Mouse (Mus musculus) midbrain, embryonic 16.5 days (tissue): ENCODE results near the gene Sh3kbp1. TPM values are rescaled to one million over a fixed set of nuclear protein-coding genes. Genes with fewer than 3 reads are reported as not detected.

Experiments
- ATAC-seq: fragments of 200-750 bp; cut with Nextera tagmentation; 2 replicates; pipeline ENCODE4 v1.8.0; 2017; ENCODE audit warnings: moderate TSS enrichment
- H3K27ac ChIP-seq: fragments of 300-500 bp; sonication (generic); 2 replicates; pipeline ENCODE4 v1.5.1; 2014; ENCODE audit warnings: mild to moderate bottlenecking, low read length, mixed read lengths
- H3K27me3 ChIP-seq: fragments of 300-500 bp; sonication (generic); 2 replicates; pipeline ENCODE4 v1.6.1; 2014; ENCODE audit warnings: low read depth, low read length, mixed read lengths; ENCODE audit not compliant: control insufficient read depth, insufficient read depth
- H3K36me3 ChIP-seq: fragments of 300-500 bp; sonication (generic); 2 replicates; pipeline ENCODE4 v1.6.1; 2014; ENCODE audit warnings: mild to moderate bottlenecking, low read length, moderate library complexity, mixed read lengths; ENCODE audit not compliant: control insufficient read depth, insufficient read depth
- H3K4me1 ChIP-seq: fragments of 300-500 bp; sonication (generic); 2 replicates; pipeline ENCODE4 v1.6.1; 2014; ENCODE audit warnings: mild to moderate bottlenecking, low read length, mixed read lengths; ENCODE audit not compliant: control insufficient read depth, insufficient read depth
- H3K4me2 ChIP-seq: fragments of 300-500 bp; sonication (generic); 2 replicates; pipeline ENCODE4 v1.6.1; 2014; ENCODE audit warnings: mild to moderate bottlenecking, low read length, mixed read lengths
- H3K4me3 ChIP-seq: fragments of 300-500 bp; sonication (generic); 2 replicates; pipeline ENCODE4 v1.5.1; 2014; ENCODE audit warnings: low read depth, mild to moderate bottlenecking, low read length, moderate library complexity, mixed read lengths
- H3K9ac ChIP-seq: fragments of 300-500 bp; sonication (generic); 2 replicates; pipeline ENCODE4 v1.6.1; 2014; ENCODE audit warnings: low read depth, low read length, mixed read lengths
- H3K9me3 ChIP-seq: fragments of 300-500 bp; sonication (generic); replicated peaks from 2 replicates; pipeline ENCODE4 v1.6.1; 2014; ENCODE audit warnings: mild to moderate bottlenecking, low read length, mixed read lengths; ENCODE audit not compliant: control insufficient read depth, poor library complexity, severe bottlenecking
- WGBS: fragments of 180-500 bp; shearing (Covaris S2); extraction: QIAGEN DNeasy Blood & Tissue Kit; methylation state at CpG from one replicate; pipeline ENCODE4 v1.1.7; 2014; 5-methylcytosine and 5-hydroxymethylcytosine counted together
- polyA plus RNA-seq: library from polyadenylated mRNA; unstranded; fragments of >200 nt; fragmentation: Nextera tagmentation; extraction: Ambion mirVana; gene quantifications from 2 replicates; pipeline ENCODE4 v1.2.1, GENCODE M21; 2015

Sh3kbp1 gene
- polyA plus RNA-seq, 1 experiment from 2014 or later, result 46.3 TPM

- Histone ChIP-seq H3K4me2 (peak overlapping the region; percentile 59), H3K9ac (peak overlapping the region; percentile 78), H3K4me1 (no peaks in the 10 kb centered on the region; the same call in 1 of the 2 replicates), H3K27ac (peak overlapping the region; percentile 33; the same call in 1 of the 2 replicates), H3K27me3 (no peaks in the 10 kb centered on the region; the same call in 1 of the 2 replicates), H3K36me3 (no peaks in the 10 kb centered on the region), H3K9me3 (no peaks in the 10 kb centered on the region), H3K4me3 (peak overlapping the region; percentile 54)
- WGBS, result 44% methylated on average over 4 of the region's 4 CpGs
- no peak for ATAC-seq
These were observed 1.6 kb downstream of the Sh3kbp1 start for GRCm38 (mm10) chrX:159628629-159629028.

DNA sequence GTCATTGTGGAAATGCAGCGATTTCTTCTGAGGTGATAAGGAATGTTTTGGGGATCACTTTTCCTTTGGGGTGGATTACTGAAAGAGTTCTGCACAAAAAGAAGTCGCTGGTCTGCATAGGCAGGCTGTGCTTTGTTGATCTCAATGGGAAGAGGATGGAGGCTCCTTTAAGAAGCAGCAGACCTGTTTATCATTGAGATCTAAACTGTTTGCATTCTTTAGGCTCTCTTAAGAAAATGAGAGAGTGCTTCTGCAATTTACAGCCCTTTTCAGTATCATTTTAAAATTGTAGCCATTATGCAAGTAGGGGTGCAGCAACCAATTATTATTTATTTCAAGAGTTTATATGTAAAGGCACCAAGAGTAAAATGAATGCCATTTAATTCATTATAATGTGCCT lies 2.1 kb downstream of the Sh3kbp1 start:
- no peak overlapping the region for H3K9ac ChIP-seq
- ATAC-seq, result no peak
- no peaks in the 10 kb centered on the region; the same call in 1 of the 2 replicates for H3K27me3 ChIP-seq
- H3K4me1 ChIP-seq, result no peaks in the 10 kb centered on the region; the same call in 1 of the 2 replicates
- no peaks in the 10 kb centered on the region for H3K9me3 ChIP-seq
- no peaks in the 10 kb centered on the region for H3K36me3 ChIP-seq
- peak overlapping the region; percentile 59 for H3K4me2 ChIP-seq
- WGBS, result 29% methylated on average over 2 of the region's 2 CpGs
- H3K4me3 ChIP-seq, result peak overlapping the region; percentile 54
- no peak overlapping the region for H3K27ac ChIP-seq

- H3K4me2 ChIP-seq, result no peak overlapping the region
- ATAC-seq, result no peak
- WGBS, result 90% methylated on average over 3 of the region's 4 CpGs
- no peaks in the 10 kb centered on the region for H3K36me3 ChIP-seq
- H3K9ac ChIP-seq, result no peak overlapping the region
- no peaks in the 10 kb centered on the region for H3K9me3 ChIP-seq
- H3K4me3 ChIP-seq, result no peak overlapping the region
- H3K27me3 ChIP-seq, result no peaks in the 10 kb centered on the region
- H3K4me1 ChIP-seq, result no peaks in the 10 kb centered on the region
- no peak overlapping the region for H3K27ac ChIP-seq
These were observed 11.6 kb downstream of the Sh3kbp1 start for GRCm38 (mm10) chrX:159638500-159639227.

DNA sequence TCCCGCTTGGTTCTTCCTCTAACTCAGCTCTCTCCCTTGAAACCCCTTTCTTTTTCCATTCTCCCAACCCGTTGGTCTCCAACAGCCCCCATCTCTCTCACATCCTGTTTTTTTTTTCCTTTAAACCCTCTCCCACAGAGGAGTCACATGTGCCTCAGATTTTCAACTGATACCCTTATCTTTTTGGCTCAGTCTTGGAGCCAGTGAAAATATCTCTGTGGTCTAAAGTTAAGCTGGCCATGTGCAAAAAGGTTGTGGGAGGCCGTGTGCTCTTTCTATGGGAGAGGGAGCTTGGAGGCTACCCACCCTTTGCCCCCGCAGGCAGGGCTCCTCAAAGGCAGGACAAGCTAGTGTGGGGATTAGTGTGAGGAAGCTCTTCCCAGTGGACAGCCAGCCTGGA lies 12.9 kb downstream of the Sh3kbp1 start:
- Histone ChIP-seq H3K9ac (no peak overlapping the region), H3K4me3 (no peak overlapping the region), H3K4me2 (no peak overlapping the region), H3K36me3 (no peaks in the 10 kb centered on the region), H3K27ac (no peak overlapping the region), H3K27me3 (no peaks in the 10 kb centered on the region), H3K9me3 (no peaks in the 10 kb centered on the region), H3K4me1 (no peaks in the 10 kb centered on the region)
- ATAC-seq, result no peak
- 82% methylated on average over 4 of the region's 4 CpGs for WGBS

DNA sequence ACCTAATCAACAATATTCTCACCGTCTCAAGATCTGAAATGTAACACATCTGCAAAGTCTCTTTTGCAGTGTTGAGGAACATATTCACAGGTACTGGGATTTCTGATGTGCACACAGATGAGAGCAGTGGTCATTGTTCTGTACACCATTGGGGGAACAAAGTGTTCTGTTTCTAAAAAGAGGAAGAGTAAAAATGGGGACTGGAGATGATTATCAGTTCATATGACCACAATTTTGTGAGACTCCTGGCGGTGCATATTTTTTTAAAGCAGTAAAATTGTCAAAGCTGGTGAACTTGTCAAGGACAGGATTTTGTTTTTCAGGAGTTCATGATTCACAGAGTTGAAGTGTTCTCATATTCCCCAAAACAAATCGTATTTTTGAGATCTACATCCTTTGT lies 18.2 kb downstream of the Sh3kbp1 start:
- Histone ChIP-seq H3K9me3 (no peaks in the 10 kb centered on the region), H3K4me1 (no peaks in the 10 kb centered on the region), H3K9ac (no peak overlapping the region), H3K27me3 (no peaks in the 10 kb centered on the region), H3K4me3 (no peak overlapping the region), H3K27ac (no peak overlapping the region), H3K36me3 (no peaks in the 10 kb centered on the region), H3K4me2 (no peak overlapping the region)
- WGBS, result 88% methylated on average over 3 of the region's 3 CpGs
- ATAC-seq, result no peak

- Histone ChIP-seq H3K9ac (no peak overlapping the region), H3K9me3 (no peaks in the 10 kb centered on the region), H3K27ac (no peak overlapping the region), H3K4me2 (no peak overlapping the region), H3K4me3 (no peak overlapping the region), H3K27me3 (no peaks in the 10 kb centered on the region), H3K4me1 (no peaks in the 10 kb centered on the region), H3K36me3 (no peaks in the 10 kb centered on the region)
- WGBS, result 83% methylated on average over 5 of the region's 5 CpGs
- ATAC-seq, result no peak
These were observed 20.5 kb downstream of the Sh3kbp1 start for GRCm38 (mm10) chrX:159647564-159647963.

GRCm38 (mm10) chrX:159648598-159648997 lies 21.5 kb downstream of the Sh3kbp1 start:
- Histone ChIP-seq H3K9ac (no peak overlapping the region), H3K4me1 (no peaks in the 10 kb centered on the region), H3K4me3 (no peak overlapping the region), H3K27ac (no peak overlapping the region), H3K27me3 (no peaks in the 10 kb centered on the region), H3K4me2 (no peak overlapping the region), H3K36me3 (no peaks in the 10 kb centered on the region), H3K9me3 (no peaks in the 10 kb centered on the region)
- 88% methylated on average over 3 of the region's 3 CpGs for WGBS
- no peak for ATAC-seq

DNA sequence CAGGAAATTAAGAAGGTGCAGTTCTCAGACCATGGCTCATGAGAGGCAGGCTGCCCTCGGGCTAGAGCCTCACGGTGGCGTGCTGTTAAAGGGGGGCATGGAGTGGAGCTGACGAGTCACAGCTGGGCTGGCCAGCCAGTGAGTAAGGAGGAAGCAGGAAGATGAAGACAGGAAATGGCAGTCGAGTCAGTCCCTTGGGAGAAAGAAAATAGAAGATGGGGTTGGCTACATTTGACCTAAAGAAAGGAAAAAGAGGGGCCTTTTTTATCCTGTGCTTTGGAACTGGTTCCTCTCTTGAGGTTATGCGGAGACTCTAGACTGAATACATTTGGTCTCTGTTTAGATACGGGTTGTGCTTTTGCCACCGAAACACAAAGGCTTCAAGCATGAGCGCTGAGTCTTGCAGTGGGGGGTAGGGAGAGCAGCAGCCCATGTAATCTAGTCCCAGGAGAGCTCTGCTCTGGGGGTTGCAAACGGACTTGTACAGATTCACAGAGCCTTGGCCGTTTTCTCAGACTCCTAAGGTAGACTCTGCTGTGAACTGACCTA lies 23.1 kb downstream of the Sh3kbp1 start:
- no peaks in the 10 kb centered on the region for H3K36me3 ChIP-seq
- no peak overlapping the region for H3K9ac ChIP-seq
- no peak overlapping the region for H3K4me3 ChIP-seq
- H3K27me3 ChIP-seq, result no peaks in the 10 kb centered on the region
- no peak for ATAC-seq
- H3K9me3 ChIP-seq, result no peaks in the 10 kb centered on the region
- 47% methylated on average over 11 of the region's 11 CpGs for WGBS
- no peaks in the 10 kb centered on the region for H3K4me1 ChIP-seq
- no peak overlapping the region for H3K4me2 ChIP-seq
- H3K27ac ChIP-seq, result no peak overlapping the region

DNA sequence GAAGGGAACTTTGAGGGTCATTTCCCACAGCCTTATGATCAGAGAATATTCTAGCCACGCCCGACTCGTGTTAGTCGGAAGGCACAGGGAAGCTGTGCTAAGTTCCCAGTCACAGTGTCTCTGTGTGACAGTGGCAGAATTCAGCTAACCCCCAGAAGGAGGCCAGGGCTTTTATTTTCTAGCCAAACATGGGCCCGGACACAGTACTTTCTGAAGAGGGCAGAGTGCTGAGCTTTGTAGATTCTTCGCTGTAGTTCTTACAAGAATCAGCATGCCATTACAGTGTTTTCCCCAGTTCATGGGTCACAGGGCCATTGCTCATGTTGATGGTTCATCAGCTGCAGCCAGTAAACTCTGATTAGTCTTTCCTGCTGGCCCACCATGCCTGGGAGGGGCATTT lies 23.7 kb downstream of the Sh3kbp1 start:
- H3K27ac ChIP-seq, result no peak overlapping the region
- H3K4me1 ChIP-seq, result no peaks in the 10 kb centered on the region
- H3K9me3 ChIP-seq, result no peaks in the 10 kb centered on the region
- no peak for ATAC-seq
- H3K36me3 ChIP-seq, result no peaks in the 10 kb centered on the region
- no peak overlapping the region for H3K9ac ChIP-seq
- 69% methylated on average over 6 of the region's 6 CpGs for WGBS
- H3K27me3 ChIP-seq, result no peaks in the 10 kb centered on the region
- no peak overlapping the region for H3K4me2 ChIP-seq
- no peak overlapping the region for H3K4me3 ChIP-seq
